Mouse (Mus musculus) MEL (cell line): ENCODE measurements around the gene Phf21b.

Source experiments
- CHD2 ChIP-seq: IDR thresholded peaks from 2 replicates; pipeline ENCODE4 v1.6.1; 2011; ENCODE audit warnings: low read length, improper control_type of control experiment
- EP300 ChIP-seq, 2 experiments: IDR thresholded peaks; 2 replicates each; pipeline ENCODE4 v1.6.1; 2011; ENCODE audit warnings: improper control_type of control experiment in 2 of 2, low read length in 2 of 2, low read depth in 1 of 2, mild to moderate bottlenecking in 1 of 2
- NRF1 ChIP-seq: IDR thresholded peaks from 2 replicates; pipeline ENCODE4 v1.6.1; 2014; ENCODE audit warnings: low read depth, mild to moderate bottlenecking, inconsistent platforms, low read length, improper control_type of control experiment, moderate library complexity; ENCODE audit not compliant: poor library complexity, insufficient read depth, severe bottlenecking
- TCF12 ChIP-seq: IDR thresholded peaks from 2 replicates; pipeline ENCODE4 v1.6.1; 2014; ENCODE audit warnings: low read depth, mild to moderate bottlenecking, inconsistent platforms, low read length, improper control_type of control experiment, moderate library complexity
- ZC3H11A ChIP-seq: IDR thresholded peaks from 2 replicates; pipeline ENCODE4 v1.6.1; 2012; ENCODE audit warnings: low read depth, mild to moderate bottlenecking, inconsistent platforms, low read length, improper control_type of control experiment

DNA sequence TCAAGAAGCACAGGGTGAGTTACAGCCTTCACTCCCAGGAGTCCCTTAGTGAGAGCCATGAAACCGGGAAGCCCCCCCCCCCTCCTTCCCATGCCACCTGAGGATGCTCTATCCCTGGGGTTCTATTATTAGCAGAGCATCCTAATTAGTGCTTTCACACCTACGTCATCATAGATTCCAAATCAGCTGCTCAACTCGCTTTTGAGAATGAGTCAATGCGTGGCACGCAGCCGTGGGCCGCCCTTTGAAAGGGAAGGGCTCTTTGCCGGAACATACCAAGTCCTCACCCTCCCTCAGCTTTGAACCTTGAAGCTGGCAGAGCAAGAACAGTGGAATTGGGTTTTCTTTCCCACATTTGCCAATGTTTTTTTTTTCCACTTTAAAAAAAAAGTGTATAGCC lies 6.1 kb upstream of the Phf21b start:
- TF ChIP-seq NRF1 (no peak), ZC3H11A (no peak), EP300 (IDR thresholded peaks at IDR 0.05; ENCODE audit: low read depth in 1 of 2, low read length in 2 of 2) (no peak), TCF12 (no peak), CHD2 (no peak)
